Mouse (Mus musculus) liver, adult 2 months (tissue): ENCODE measurements at regions not wholly inside any gene's neighbourhood (a gene's known extent, or its start where the extent isn't known, plus 50 kb on each side); places are given as distances from the start of the nearest gene placed in this dataset.

Source experiments
- DNase-seq: peaks from one replicate; pipeline ENCODE4 v3.0.0-alpha.2; 2011; ENCODE audit warnings: low read depth, low spot score; ENCODE audit errors: extremely low read depth
- H3K27ac ChIP-seq: fragments of 200-500 bp; replicated peaks from 2 replicates; pipeline ENCODE4 v1.5.1; 2012; ENCODE audit warnings: low read depth, mild to moderate bottlenecking, control low read depth, inconsistent platforms, low read length; ENCODE audit not compliant: insufficient read depth
- H3K27me3 ChIP-seq: fragments of 200-500 bp; 2 replicates; pipeline ENCODE4 v1.6.1; 2012; ENCODE audit warnings: mild to moderate bottlenecking, moderate library complexity, low read length, inconsistent platforms; ENCODE audit not compliant: control insufficient read depth, insufficient read depth
- H3K36me3 ChIP-seq: fragments of 200-500 bp; 2 replicates; pipeline ENCODE4 v1.6.1; 2012; ENCODE audit warnings: low read length, inconsistent platforms; ENCODE audit not compliant: control insufficient read depth, insufficient read depth
- H3K4me1 ChIP-seq: fragments of 200-500 bp; 2 replicates; pipeline ENCODE4 v1.6.1; 2011; ENCODE audit warnings: low read length; ENCODE audit not compliant: control insufficient read depth, insufficient read depth
- H3K4me3 ChIP-seq: fragments of 200-500 bp; 2 replicates; pipeline ENCODE4 v1.5.1; 2011; ENCODE audit warnings: low read depth, mild to moderate bottlenecking, control low read depth, low read length, moderate library complexity; ENCODE audit not compliant: insufficient read depth
- H3K79me2 ChIP-seq: fragments of 200-500 bp; 2 replicates; pipeline ENCODE4 v1.6.1; 2012; ENCODE audit warnings: inconsistent platforms, mild to moderate bottlenecking, low read length, moderate library complexity; ENCODE audit not compliant: control insufficient read depth, insufficient read depth
- H3K9ac ChIP-seq: fragments of 200-500 bp; 2 replicates; pipeline ENCODE4 v1.6.1; 2012; ENCODE audit warnings: low read depth, mild to moderate bottlenecking, control low read depth, inconsistent platforms, low read length
- CTCF ChIP-seq: fragments of 200-500 bp; IDR thresholded peaks from 2 replicates; pipeline ENCODE4 v1.5.1; 2011; ENCODE audit warnings: low read depth, low read length, control low read depth
- POLR2A ChIP-seq: fragments of 200-500 bp; IDR thresholded peaks from 2 replicates; pipeline ENCODE4 v1.6.1; 2011; ENCODE audit warnings: low read length, control low read depth; ENCODE audit not compliant: insufficient read depth; ENCODE audit errors: extremely low read depth
- WGBS: fragments of 180-500 bp; shearing (Covaris S2); methylation state at CpG from one replicate; pipeline ENCODE4 v1.1.7; 2018; 5-methylcytosine and 5-hydroxymethylcytosine counted together

DNA sequence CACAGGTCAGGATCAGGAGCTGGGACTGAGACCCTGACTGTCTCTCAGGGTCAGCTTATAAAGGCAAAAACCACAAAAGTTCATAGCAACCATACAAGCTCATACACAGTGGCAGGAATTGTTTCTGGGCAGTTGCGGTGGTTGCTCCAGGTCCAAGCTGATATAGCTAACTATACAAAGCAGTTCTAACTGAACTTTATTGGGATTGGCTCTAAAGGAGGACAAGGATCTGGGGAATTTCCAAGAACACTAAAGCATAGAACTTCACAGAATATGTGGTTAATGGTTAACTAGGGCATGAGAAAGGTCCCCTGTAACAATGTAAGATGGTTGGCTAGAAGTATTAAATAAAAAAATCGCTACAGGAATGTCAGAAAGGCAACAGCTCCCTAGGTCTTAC lies 748.0 kb upstream of the Crim1 start:
- WGBS, result 40% methylated on average over 2 of the region's 2 CpGs
- TF ChIP-seq POLR2A (no peak), CTCF (no peak)
- no peak overlapping the region for H3K4me3 ChIP-seq
- H3K4me1 ChIP-seq, result no peaks in the 10 kb centered on the region
- no peak overlapping the region for H3K27ac ChIP-seq
- H3K79me2 ChIP-seq, result no peaks in the 10 kb centered on the region
- no peak overlapping the region for H3K9ac ChIP-seq
- H3K27me3 ChIP-seq, result no peaks in the 10 kb centered on the region
- DNase-seq, result peak; percentile 4
- no peaks in the 10 kb centered on the region for H3K36me3 ChIP-seq

GRCm38 (mm10) chr17:77469678-77470077 lies 730.4 kb upstream of the Crim1 start:
- no peak overlapping the region for H3K9ac ChIP-seq
- H3K4me3 ChIP-seq, result no peak overlapping the region
- H3K27me3 ChIP-seq, result no peaks in the 10 kb centered on the region
- no peaks in the 10 kb centered on the region for H3K79me2 ChIP-seq
- WGBS, result 68% methylated on average over 3 of the region's 3 CpGs
- H3K4me1 ChIP-seq, result no peaks in the 10 kb centered on the region
- DNase-seq, result no peak
- H3K36me3 ChIP-seq, result no peaks in the 10 kb centered on the region
- H3K27ac ChIP-seq, result no peak overlapping the region
- no peak for TF ChIP-seq CTCF
- no peak for TF ChIP-seq POLR2A

- TF ChIP-seq CTCF (peak; percentile 17; the same call in 1 of the 2 replicates), POLR2A (no peak)
- Histone ChIP-seq H3K4me1 (no peaks in the 10 kb centered on the region), H3K4me3 (no peak overlapping the region), H3K27ac (no peak overlapping the region), H3K27me3 (no peaks in the 10 kb centered on the region), H3K9ac (no peak overlapping the region), H3K36me3 (no peaks in the 10 kb centered on the region), H3K79me2 (no peaks in the 10 kb centered on the region)
- peak; percentile 12 for DNase-seq
- WGBS, result 40% methylated on average over 1 of the region's 1 CpGs
Measured at GRCm38 (mm10) chr17:77470195-77470594, 729.9 kb upstream of the Crim1 start.

DNA sequence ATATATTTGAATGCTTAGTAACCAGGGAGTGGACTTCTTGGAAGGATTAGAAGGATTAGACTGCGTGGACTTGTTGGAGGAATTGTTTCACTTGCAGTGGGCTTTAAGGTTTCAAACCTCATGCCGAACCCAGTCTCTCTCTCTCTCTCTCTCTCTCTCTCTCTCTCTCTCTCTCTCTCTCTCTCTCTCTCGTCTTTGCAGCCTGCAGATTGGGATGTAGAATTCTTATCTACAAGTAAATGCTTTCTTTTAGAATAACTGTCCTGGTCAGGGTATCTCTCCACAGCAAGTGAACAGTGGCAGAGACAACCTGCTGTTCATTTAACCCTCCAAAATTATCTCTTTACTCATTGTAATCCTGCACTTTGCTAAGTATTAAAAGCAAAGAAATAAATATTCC lies 728.1 kb upstream of the Crim1 start:
- no peak overlapping the region for H3K27ac ChIP-seq
- H3K27me3 ChIP-seq, result no peaks in the 10 kb centered on the region
- H3K4me1 ChIP-seq, result no peaks in the 10 kb centered on the region
- no peaks in the 10 kb centered on the region for H3K36me3 ChIP-seq
- TF ChIP-seq POLR2A (no peak), CTCF (no peak)
- H3K9ac ChIP-seq, result no peak overlapping the region
- no peak overlapping the region for H3K4me3 ChIP-seq
- 63% methylated on average over 3 of the region's 3 CpGs for WGBS
- H3K79me2 ChIP-seq, result no peaks in the 10 kb centered on the region
- no peak for DNase-seq
